Mouse (Mus musculus) MEL (cell line): Measurements from ENCODE around the gene Ccdc162. TPM values are rescaled to one million over a fixed set of nuclear protein-coding genes. Genes with fewer than 3 reads are reported as not detected.

Experiments used
- DNase-seq: peaks from one replicate; pipeline ENCODE4 v3.0.0; 2011; ENCODE audit warnings: low read depth, low spot score
- H3K27ac ChIP-seq: 2 replicates; pipeline ENCODE4 v1.5.1; 2012; ENCODE audit warnings: low read depth, mild to moderate bottlenecking, control low read depth, low read length, moderate library complexity; ENCODE audit not compliant: control insufficient read depth
- H3K27me3 ChIP-seq, 2 experiments: fragments of 150-350 bp in 1 of 2; sonication (generic) in 1 of 2; 2 replicates each; pipeline ENCODE4 v1.6.1; 2012; ENCODE audit warnings: low read length in 2 of 2, mild to moderate bottlenecking in 2 of 2, improper control_type of control experiment in 1 of 2, moderate library complexity in 1 of 2; ENCODE audit not compliant: insufficient read depth in 2 of 2, control insufficient read depth in 1 of 2
- H3K36me3 ChIP-seq, 2 experiments: 2 replicates each; pipeline ENCODE4 v1.6.1; 2012 to 2014; ENCODE audit warnings: low read length in 2 of 2, improper control_type of control experiment in 1 of 2, inconsistent platforms in 1 of 2, mild to moderate bottlenecking in 1 of 2; ENCODE audit not compliant: insufficient read depth in 2 of 2, control insufficient read depth in 1 of 2
- H3K4me1 ChIP-seq, 2 experiments: fragments of 150-350 bp in 1 of 2; sonication (generic) in 1 of 2; 2 replicates each; pipeline ENCODE4 v1.6.1; 2012; ENCODE audit warnings: low read length in 2 of 2, improper control_type of control experiment in 1 of 2, mild to moderate bottlenecking in 1 of 2; ENCODE audit not compliant: insufficient read depth in 2 of 2, control insufficient read depth in 1 of 2
- H3K4me3 ChIP-seq, 2 experiments: fragments of 150-350 bp in 1 of 2; sonication (generic) in 1 of 2; 2 replicates each; pipeline ENCODE4 v1.5.1; 2012; ENCODE audit warnings: low read depth in 2 of 2, low read length in 2 of 2, mild to moderate bottlenecking in 2 of 2, moderate library complexity in 2 of 2, control low read depth in 1 of 2, improper control_type of control experiment in 1 of 2; ENCODE audit not compliant: control insufficient read depth in 1 of 2, insufficient read depth in 1 of 2
- H3K79me2 ChIP-seq: 2 replicates; pipeline ENCODE4 v1.6.1; 2012; ENCODE audit warnings: mild to moderate bottlenecking, low read length, moderate library complexity; ENCODE audit not compliant: control insufficient read depth, poor library complexity, insufficient read depth
- H3K9ac ChIP-seq: 2 replicates; pipeline ENCODE4 v1.6.1; 2012; ENCODE audit warnings: low read depth, mild to moderate bottlenecking, control low read depth, low read length, moderate library complexity; ENCODE audit not compliant: control insufficient read depth, poor library complexity, severe bottlenecking
- H3K9me3 ChIP-seq: fragments of 150-350 bp; sonication (generic); replicated peaks from 2 replicates; pipeline ENCODE4 v1.6.1; 2012; ENCODE audit warnings: mild to moderate bottlenecking, low read length, improper control_type of control experiment, moderate library complexity; ENCODE audit not compliant: insufficient read depth
- BHLHE40 ChIP-seq: IDR thresholded peaks from 2 replicates; pipeline ENCODE4 v1.6.1; 2012; ENCODE audit warnings: low read depth, mild to moderate bottlenecking, inconsistent platforms, low read length, improper control_type of control experiment, borderline replicate concordance
- CHD1 ChIP-seq: IDR thresholded peaks from 2 replicates; pipeline ENCODE4 v1.6.1; 2012; ENCODE audit warnings: low read depth, mild to moderate bottlenecking, inconsistent platforms, low read length, improper control_type of control experiment
- CTCF ChIP-seq, 3 experiments: IDR thresholded peaks in 2 of 3; conservative IDR thresholded peaks in 1 of 3; 2 replicates each; pipeline ENCODE4 v1.5.1; 2011 to 2012; ENCODE audit warnings: low read length in 3 of 3, low read depth in 2 of 3, mild to moderate bottlenecking in 2 of 3, improper control_type of control experiment in 1 of 3, inconsistent platforms in 1 of 3, mixed read lengths in 1 of 3, moderate library complexity in 1 of 3; ENCODE audit not compliant: control insufficient read depth in 1 of 3, insufficient read depth in 1 of 3, poor library complexity in 1 of 3, severe bottlenecking in 1 of 3
- ELF1 ChIP-seq: IDR thresholded peaks from 2 replicates; pipeline ENCODE4 v1.6.1; 2014; ENCODE audit warnings: low read depth, mild to moderate bottlenecking, inconsistent platforms, low read length, improper control_type of control experiment, moderate library complexity
- ETS1 ChIP-seq: IDR thresholded peaks from 2 replicates; pipeline ENCODE4 v1.6.1; 2012; ENCODE audit warnings: low read depth, mild to moderate bottlenecking, inconsistent platforms, low read length, improper control_type of control experiment, moderate library complexity
- HCFC1 ChIP-seq: IDR thresholded peaks from 2 replicates; pipeline ENCODE4 v1.6.1; 2012; ENCODE audit warnings: low read depth, mild to moderate bottlenecking, inconsistent platforms, low read length, improper control_type of control experiment, moderate library complexity
- MXI1 ChIP-seq: IDR thresholded peaks from 2 replicates; pipeline ENCODE4 v1.6.1; 2011; ENCODE audit warnings: mild to moderate bottlenecking, low read depth, low read length, improper control_type of control experiment
- MYB ChIP-seq: IDR thresholded peaks from 2 replicates; pipeline ENCODE4 v1.6.1; 2011; ENCODE audit warnings: mild to moderate bottlenecking, low read depth, low read length, improper control_type of control experiment
- POLR2A ChIP-seq, 2 experiments: IDR thresholded peaks; 2 replicates each; pipeline ENCODE4 v1.6.1; 2011 to 2012; ENCODE audit warnings: low read length in 2 of 2, mild to moderate bottlenecking in 2 of 2, control low read depth in 1 of 2, improper control_type of control experiment in 1 of 2, low read depth in 1 of 2, moderate library complexity in 1 of 2; ENCODE audit not compliant: control insufficient read depth in 1 of 2, insufficient read depth in 1 of 2, poor library complexity in 1 of 2
- RAD21 ChIP-seq: IDR thresholded peaks from 2 replicates; pipeline ENCODE4 v1.6.1; 2011; ENCODE audit warnings: mild to moderate bottlenecking, low read depth, low read length, improper control_type of control experiment
- SIN3A ChIP-seq: IDR thresholded peaks from 2 replicates; pipeline ENCODE4 v1.6.1; 2012; ENCODE audit warnings: low read length, improper control_type of control experiment, inconsistent platforms
- TAL1 ChIP-seq: IDR thresholded peaks from 2 replicates; pipeline ENCODE4 v1.6.1; 2012; ENCODE audit warnings: mild to moderate bottlenecking, inconsistent platforms, low read length, moderate library complexity, mixed read lengths
- TBP ChIP-seq: IDR thresholded peaks from 2 replicates; pipeline ENCODE4 v1.8.0; 2011; ENCODE audit warnings: low read depth, low read length, improper control_type of control experiment
- TCF12 ChIP-seq: IDR thresholded peaks from 2 replicates; pipeline ENCODE4 v1.6.1; 2014; ENCODE audit warnings: low read depth, mild to moderate bottlenecking, inconsistent platforms, low read length, improper control_type of control experiment, moderate library complexity
- UBTF ChIP-seq: IDR thresholded peaks from 2 replicates; pipeline ENCODE4 v1.6.1; 2012; ENCODE audit warnings: low read depth, mild to moderate bottlenecking, inconsistent platforms, low read length, improper control_type of control experiment, moderate library complexity, borderline replicate concordance; ENCODE audit not compliant: insufficient read depth
- ZKSCAN1 ChIP-seq: IDR thresholded peaks from 2 replicates; pipeline ENCODE4 v1.6.1; 2012; ENCODE audit warnings: low read depth, mild to moderate bottlenecking, inconsistent platforms, low read length, improper control_type of control experiment, moderate library complexity
- ZMIZ1 ChIP-seq: IDR thresholded peaks from 2 replicates; pipeline ENCODE4 v1.6.1; 2012; ENCODE audit warnings: low read depth, mild to moderate bottlenecking, inconsistent platforms, low read length, improper control_type of control experiment, moderate library complexity
- ZNF384 ChIP-seq: IDR thresholded peaks from 2 replicates; pipeline ENCODE4 v1.6.1; 2012; ENCODE audit warnings: low read depth, mild to moderate bottlenecking, inconsistent platforms, low read length, improper control_type of control experiment
- polyA plus RNA-seq, 2 experiments: library from polyadenylated mRNA; stranded (reverse) in 1 of 2; unstranded in 1 of 2; fragments of >175 nt in 1 of 2; fragments of >200 nt in 1 of 2; gene quantifications; 2 replicates each; pipeline versions ENCODE4 v1.2.1 to v1.2.4; 2012; ENCODE audit warnings: low replicate concordance in 2 of 2, low read depth in 1 of 2; ENCODE audit not compliant: insufficient read length in 2 of 2, insufficient read depth in 1 of 2, missing spikeins in 1 of 2
- total RNA-seq: library from RNA; depleted of rRNA; stranded (reverse); fragments of 300-350 nt; gene quantifications from 2 replicates; pipeline ENCODE4 v1.2.3, GENCODE M21; 2012

Gene Ccdc162
- total and polyA plus RNA-seq, 3 experiments: 0.06 TPM; not detected in 2

- H3K9ac ChIP-seq: no peak overlapping the region
- no peak for DNase-seq
- no peaks in the 10 kb centered on the region for H3K4me1 ChIP-seq
- no peaks in the 10 kb centered on the region for H3K79me2 ChIP-seq
- TF ChIP-seq CHD1: no peak
- no peak for TF ChIP-seq POLR2A (IDR thresholded peaks at IDR 0.05; ENCODE audit: control insufficient read depth in 1 of 2, insufficient read depth in 1 of 2, low read depth in 1 of 2, low read length in 2 of 2, poor library complexity in 1 of 2)
- no peak for TF ChIP-seq ZKSCAN1
- TF ChIP-seq TBP: no peak
- TF ChIP-seq MYB: no peak
- TF ChIP-seq UBTF: no peak
- no peak for TF ChIP-seq TCF12
- no peak for TF ChIP-seq SIN3A
- TF ChIP-seq RAD21: no peak
- TF ChIP-seq CTCF (IDR thresholded peaks at IDR 0.05 in 2 of 3, conservative IDR thresholded peaks at IDR 0.05 in 1 of 3; ENCODE audit: control insufficient read depth in 1 of 3, insufficient read depth in 1 of 3, low read depth in 2 of 3, low read length in 3 of 3, poor library complexity in 1 of 3, severe bottlenecking in 1 of 3): no peak
- no peak for TF ChIP-seq ELF1
- no peak for TF ChIP-seq HCFC1
- TF ChIP-seq ZMIZ1: no peak
- TF ChIP-seq BHLHE40: no peak
- TF ChIP-seq ZNF384: no peak
- no peak for TF ChIP-seq TAL1
- TF ChIP-seq, all 39 proteins: peak for 0
- Histone ChIP-seq H3K27me3 (no peaks in the 10 kb centered on the region), H3K27ac (no peak overlapping the region), H3K4me3 (no peak overlapping the region), H3K9me3 (no peaks in the 10 kb centered on the region), H3K36me3 (no peaks in the 10 kb centered on the region; a peak in 1 of 4 replicates)
These were observed 179.7 kb downstream of the Ccdc162 start for GRCm38 (mm10) chr10:41536714-41537113.

- TF ChIP-seq CHD1: no peak
- no peak for TF ChIP-seq ZKSCAN1
- TF ChIP-seq MXI1: no peak
- no peak for TF ChIP-seq ETS1
- no peak overlapping the region for H3K4me3 ChIP-seq
- no peak for DNase-seq
- H3K27ac ChIP-seq: no peak overlapping the region
- no peak overlapping the region for H3K9ac ChIP-seq
- H3K36me3 ChIP-seq: no peaks in the 10 kb centered on the region; a peak in 1 of 4 replicates
- no peaks in the 10 kb centered on the region for H3K79me2 ChIP-seq
- H3K27me3 ChIP-seq: no peaks in the 10 kb centered on the region
- H3K4me1 ChIP-seq: no peaks in the 10 kb centered on the region
- H3K9me3 ChIP-seq: no peaks in the 10 kb centered on the region
These were observed 180.4 kb downstream of the Ccdc162 start for GRCm38 (mm10) chr10:41535991-41536390.
